Mouse (Mus musculus) ES-E14 (cell line): ENCODE measurements around the gene Dph2.

Experiments
- CHD2 ChIP-seq: IDR thresholded peaks from 2 replicates; pipeline ENCODE4 v1.6.1; 2014; ENCODE audit warnings: mild to moderate bottlenecking, low read depth, low read length, inconsistent platforms
- HCFC1 ChIP-seq: IDR thresholded peaks from 2 replicates; pipeline ENCODE4 v1.6.1; 2012; ENCODE audit warnings: low read length, inconsistent platforms, borderline replicate concordance; ENCODE audit not compliant: insufficient read depth
- MAFK ChIP-seq: IDR thresholded peaks from 2 replicates; pipeline ENCODE4 v1.6.1; 2014; ENCODE audit warnings: mild to moderate bottlenecking, low read depth, low read length, inconsistent platforms; ENCODE audit not compliant: insufficient read depth
- ZC3H11A ChIP-seq: IDR thresholded peaks from 2 replicates; pipeline ENCODE4 v1.6.1; 2012; ENCODE audit warnings: low read depth, mild to moderate bottlenecking, inconsistent platforms, low read length, borderline replicate concordance
- ZNF384 ChIP-seq: IDR thresholded peaks from 2 replicates; pipeline ENCODE4 v1.6.1; 2012; ENCODE audit warnings: low read depth, low read length, inconsistent platforms

GRCm38 (mm10) chr4:117890750-117891149 is 1.1 kb downstream of the Dph2 start:
- no peak for TF ChIP-seq ZNF384
- TF ChIP-seq CHD2: no peak
- TF ChIP-seq MAFK: no peak
- no peak for TF ChIP-seq ZC3H11A
- TF ChIP-seq HCFC1: no peak
